Mouse (Mus musculus) MN1 (cell line): Measurements from ENCODE around the gene Timmdc1.

Experiments
- DNase-seq: peaks from one replicate; pipeline ENCODE4 v3.0.0-alpha.2; 2016; ENCODE audit warnings: low spot score

Gene Timmdc1

DNA sequence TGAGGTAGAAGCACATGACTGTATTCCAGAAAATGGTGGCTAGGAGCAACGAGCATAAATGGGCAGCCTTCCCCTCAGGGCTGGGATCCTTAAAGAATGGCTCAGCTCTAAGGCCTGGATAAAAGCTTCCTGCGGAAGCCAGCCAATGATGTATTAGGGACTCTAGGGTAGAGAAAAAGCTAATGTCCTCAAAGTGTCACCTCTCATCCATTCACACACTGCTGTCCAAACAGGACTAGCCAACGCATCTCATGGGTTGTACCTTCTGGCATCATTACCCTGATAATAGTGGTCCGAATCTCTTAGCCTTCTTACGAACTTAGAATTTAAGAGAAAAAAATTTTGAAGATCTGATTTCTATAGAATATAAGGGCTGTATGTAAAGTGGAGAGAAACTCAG, 59.2 kb downstream of the Timmdc1 start:
- no peak for DNase-seq

DNA sequence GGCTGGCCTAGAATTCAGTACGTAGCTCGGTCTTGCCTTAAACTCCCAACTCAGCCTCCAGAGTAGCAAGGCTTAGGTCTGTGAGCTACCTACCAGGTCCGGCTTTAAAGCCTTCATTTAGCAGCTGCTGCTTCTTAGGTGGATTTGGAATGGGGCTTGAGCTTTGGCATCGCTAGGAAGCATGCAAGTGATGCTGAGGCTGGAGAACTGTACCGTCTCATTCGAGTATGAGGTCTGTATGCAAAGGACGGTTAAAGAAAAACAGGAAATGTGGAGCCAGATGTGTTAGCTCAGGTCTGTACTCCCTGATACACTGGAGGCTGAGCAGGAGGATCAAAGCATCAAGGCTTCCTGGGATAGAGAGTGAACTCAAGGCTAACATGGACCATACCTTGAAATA, 60.3 kb downstream of the Timmdc1 start:
- DNase-seq, result no peak

DNA sequence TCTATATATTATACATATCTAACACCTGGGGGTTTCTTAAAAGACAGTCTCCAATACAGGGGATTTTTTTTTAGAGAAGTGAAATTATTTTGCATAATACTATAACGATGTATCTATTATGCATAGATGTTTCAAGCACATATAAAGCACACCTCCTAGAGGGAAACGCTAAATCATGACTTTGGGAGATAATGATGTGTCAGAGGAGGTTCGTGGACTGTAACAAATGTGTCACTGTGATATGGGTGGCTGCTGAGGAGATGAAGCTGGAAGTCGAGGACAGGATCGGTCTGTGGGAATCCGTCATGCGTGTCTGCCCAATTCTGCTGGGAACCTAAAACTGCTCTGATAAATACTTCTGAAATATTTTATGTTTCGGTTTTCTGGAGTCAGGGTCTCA, 60.7 kb downstream of the Timmdc1 start:
- no peak for DNase-seq

DNA sequence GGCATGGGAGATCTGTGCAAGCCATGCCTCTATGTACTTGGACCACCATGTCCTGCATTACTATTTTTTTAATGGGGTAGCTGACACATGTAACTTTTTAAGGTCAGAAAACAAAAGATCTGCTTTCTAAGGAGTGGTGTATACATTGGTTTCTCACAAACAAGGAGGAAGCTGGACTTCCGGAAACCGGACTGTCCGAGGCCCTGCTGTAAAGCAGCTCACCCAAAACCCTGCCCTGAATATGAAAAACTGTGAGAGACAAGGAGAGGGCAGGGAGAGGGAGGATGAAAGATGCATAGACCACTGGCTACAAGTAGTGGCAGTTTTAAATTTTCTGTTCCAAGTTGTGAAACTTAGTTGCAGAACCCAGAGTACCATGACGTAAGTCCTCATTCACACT, 62.5 kb downstream of the Timmdc1 start:
- DNase-seq, result no peak

DNA sequence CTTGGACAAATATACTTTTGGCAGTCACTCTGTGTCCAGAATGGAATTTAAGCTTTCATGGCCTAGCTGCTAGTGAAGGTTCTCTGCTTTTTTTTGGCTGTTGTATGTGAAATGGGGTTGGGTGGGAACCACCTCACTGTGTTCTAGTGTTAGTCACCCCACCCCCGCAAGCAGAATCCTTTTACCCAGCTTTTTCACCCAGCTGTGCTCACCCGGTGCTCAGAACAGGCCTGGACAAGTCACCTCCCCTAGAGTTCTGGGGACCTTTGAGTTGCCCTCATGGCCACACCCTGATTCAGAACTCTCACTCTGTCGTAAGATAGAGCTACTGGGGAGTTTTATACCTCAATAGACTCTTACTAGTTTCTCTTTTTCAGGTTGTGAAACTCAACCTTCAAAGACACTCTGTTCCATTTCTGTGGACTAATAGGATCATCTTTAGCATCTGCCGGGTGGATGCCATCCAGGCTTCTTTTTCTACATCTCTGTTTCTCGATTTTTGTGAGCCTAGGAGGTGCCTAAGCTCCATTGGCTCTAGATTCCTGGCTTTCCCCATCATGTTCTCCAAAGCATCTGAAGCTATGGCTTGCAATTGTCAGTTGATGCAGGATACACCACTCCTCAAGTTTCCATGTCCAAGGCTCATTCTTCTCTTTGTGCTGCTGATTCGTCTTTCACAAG, 63.7 kb downstream of the Timmdc1 start:
- no peak for DNase-seq

DNA sequence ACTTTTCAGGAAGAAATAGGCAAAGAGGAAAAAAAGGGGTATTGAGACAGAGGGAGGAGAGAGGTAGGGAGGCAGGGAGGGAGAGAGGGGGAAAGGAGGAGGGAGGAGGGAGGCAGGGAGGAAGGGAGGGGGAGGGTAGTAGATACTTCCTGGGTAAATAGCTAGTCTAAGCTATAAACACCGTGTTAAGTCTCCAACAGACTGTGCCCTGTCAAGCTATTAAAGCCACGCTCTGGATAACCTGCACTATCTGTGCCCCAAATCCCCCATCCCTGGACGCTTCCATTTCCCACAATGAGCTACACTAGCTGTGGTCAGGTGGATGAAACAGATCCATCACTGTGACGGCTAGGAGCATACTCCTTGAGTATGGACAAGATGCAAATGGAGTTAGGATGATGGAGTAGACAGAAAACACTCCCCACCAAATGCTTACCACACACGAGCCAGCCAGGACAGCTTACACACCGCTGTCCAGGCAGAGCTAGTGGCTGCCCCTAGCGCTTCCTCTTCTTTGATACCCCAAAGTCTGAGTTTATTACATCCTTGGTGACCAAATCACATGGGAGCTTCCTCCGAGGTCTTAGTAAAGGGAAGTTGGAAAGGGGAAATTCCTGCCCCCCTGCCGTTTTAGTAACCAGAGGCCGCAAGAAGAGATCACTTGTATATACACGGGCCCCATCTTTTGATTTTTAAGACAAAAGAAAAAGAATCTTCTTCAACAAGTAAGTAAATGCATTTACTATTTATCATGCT, 65.5 kb downstream of the Timmdc1 start:
- no peak for DNase-seq

DNA sequence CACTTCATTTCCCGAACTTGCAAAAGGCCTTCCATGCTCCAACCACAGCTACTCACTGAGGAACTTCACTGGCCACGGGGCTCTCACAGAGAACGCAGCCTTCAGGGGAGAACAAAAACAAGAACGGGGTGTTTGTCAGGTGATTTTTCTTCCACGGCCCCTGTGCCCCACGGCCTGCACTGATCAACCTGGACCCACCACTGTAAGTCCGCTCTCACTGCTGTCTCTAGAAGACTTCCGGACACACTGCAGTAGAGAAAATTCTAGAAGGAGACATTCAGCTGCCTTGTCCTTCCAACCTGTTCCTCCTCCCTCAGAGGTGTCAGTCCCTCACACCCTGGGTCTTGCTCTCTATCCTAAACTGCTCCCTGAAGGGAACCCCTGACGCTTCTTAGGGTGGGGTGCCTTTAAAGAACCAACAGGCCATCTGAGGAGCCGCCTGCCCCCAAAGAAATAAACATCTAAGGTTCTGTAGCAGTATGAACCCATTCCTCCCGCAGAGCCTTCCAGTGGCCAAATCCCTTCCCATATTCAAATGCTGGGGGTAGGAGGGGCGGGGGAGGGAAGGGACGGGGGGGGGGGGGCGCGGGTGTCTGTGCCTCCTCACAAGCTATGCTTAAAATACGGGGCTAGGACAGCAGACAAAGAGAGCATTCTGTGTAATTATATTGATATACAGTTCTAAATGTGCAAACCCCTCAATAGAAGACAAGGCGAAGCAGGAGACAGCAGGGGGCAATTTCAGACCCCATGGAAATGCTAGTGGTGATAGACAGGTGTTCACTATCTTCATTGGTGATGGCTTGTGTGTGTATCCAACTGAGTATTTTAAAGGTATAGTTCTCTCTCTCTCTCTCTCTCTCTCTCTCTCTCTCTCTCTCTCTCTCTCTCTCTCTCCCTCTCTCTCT, 66.7 kb downstream of the Timmdc1 start, which contains the start of gene Cd80:
TSS of gene Cd80 (plus strand) at position 51 of the 908 bp plus-strand sequence.
- no peak for DNase-seq

DNA sequence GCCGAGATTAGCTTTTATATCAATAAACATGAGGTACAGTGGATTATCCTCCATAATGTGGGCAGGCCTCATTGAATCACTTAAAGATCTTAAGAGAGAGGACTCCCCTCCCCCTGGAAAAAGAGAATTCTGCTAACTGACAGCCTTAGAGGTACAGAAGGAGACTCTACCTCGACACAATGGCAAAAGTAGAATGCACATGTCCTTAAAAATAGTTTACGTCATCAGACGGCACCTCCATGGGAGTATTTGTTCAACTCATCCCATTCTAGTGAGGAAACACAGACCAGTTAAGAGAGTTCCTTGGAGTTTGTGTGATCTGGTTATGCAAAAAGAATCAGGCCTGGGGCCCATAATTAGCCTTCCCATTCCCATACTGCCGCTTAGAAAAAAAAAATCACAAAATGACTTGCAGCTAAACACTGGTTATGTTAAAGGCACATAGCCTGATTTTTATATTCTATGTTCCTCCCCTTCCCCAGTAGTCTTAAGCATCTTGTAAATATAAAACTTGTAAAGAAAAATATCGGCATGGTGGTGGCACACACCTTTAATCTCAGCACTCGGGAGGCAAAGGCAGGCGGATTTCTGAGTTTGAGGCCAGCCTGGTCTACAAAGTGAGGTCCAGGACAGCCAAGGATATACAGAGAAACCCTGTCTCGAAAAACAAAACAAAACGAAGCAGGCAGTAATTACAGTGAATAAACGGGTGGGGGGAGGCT, 67.8 kb downstream of the Timmdc1 start:
- DNase-seq, result no peak

DNA sequence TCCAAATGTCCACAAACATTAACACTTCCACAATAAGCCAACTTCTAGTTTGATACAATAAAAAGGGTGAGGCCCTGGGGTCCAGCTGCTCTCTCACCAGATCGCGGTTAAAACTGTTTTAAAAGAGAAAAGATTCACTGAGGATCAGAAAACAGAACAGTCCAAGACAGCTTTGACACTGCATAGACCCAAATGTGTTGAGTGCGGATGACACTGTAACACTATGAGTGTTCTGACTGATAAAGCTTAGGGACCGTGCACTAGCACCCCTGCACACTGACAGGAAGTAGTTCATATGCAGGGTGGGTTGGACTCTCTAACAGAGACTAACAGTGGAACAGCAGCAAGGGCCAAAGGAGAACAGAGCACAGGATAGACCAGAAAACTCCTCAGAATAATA, 68.5 kb downstream of the Timmdc1 start:
- DNase-seq, result no peak

DNA sequence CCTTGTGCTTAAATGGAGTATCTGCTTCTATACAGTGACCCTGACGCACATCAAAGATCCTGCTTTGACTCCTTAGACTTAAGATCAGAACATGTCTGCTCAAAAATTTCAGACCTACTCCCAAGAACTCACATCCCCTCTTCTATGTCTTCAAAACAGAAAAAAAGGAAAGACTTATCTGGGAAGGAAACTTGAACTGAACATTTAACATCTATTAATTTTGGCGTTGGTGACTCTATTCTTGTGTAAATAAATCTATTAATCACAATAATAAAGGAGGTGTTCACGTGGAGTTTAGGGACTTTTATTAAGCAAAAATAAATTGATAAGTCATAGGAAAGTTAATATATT, 69.3 kb downstream of the Timmdc1 start:
- DNase-seq, result no peak

DNA sequence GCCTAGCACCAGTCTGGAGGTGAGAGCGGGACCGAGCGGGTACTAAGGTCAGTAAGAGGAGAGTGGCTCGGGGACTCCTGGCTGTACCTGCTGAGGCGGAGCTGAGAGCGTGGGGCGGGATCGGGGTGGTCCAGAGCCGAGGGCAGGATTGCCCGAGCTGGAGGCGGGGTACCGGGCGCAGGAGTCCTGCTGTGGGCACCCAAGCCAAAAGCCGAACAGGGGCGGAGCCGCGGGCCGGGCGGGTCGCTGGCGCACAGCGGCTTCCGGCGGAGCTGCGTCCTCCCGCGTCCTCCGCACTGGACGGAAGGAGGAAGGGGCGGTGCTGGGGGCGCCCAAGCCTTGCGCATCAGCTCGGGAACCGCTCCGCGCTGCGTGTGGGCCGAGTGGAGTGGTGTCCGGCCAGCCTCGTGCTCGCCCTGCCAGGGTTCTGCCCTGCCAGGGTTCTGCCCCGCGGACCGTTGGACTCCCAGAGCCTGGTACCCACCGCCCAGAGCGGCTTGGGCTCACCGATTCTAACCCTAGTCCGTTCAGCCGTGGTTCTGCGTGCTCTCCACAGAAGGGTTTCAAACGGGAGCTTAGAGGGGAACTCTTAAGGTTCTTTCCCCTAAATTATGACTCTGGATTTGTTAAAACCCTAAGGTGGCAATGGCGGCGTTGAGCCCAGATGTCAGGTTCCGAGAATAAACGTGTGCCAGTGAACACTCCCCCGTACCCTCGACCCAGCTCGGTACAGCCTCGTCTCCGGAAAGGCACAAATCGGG, 69.8 kb downstream of the Timmdc1 start, which contains the start of gene Adprh:
TSS of gene Adprh (minus strand) at position 262 of the 761 bp plus-strand sequence.
- DNase-seq, result peak; percentile 94

DNA sequence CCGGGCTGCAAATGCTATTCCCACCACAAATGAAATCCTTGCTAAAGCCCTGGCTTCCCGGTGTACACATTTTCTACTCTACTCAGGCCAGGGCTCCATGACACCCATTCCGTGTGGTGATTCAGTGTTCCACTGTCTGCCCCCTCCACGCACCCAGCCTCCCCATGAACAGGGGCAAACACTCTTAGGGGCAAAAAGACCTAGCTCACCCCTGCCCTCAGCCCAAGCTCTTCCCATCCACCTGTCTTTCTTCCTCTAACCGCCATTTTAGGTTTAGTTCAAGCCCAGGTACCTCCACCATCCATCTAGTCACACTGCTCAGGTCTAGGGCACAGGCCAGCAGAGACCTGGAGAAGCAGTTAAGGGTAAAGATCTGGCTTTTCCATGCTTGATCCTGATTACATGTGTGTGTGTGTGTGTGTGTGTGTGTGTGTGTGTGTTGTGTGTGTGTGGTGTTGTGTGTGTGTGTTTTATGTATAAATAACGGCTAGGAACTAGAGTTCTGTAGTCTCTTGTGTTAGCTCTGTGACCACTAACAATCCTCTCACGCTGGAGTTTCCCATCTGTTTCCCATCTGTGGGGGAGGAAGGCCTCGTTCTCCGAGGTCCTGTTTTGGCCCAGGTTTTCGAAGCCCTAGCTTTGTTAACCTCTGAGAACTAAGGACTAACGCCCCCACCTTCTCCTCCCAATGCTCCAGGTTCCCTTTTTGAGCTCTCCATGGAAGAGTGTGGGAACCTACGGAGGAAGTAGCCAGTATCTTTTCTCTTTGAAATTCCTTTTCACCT, 70.8 kb downstream of the Timmdc1 start:
- DNase-seq, result peak; percentile 26

DNA sequence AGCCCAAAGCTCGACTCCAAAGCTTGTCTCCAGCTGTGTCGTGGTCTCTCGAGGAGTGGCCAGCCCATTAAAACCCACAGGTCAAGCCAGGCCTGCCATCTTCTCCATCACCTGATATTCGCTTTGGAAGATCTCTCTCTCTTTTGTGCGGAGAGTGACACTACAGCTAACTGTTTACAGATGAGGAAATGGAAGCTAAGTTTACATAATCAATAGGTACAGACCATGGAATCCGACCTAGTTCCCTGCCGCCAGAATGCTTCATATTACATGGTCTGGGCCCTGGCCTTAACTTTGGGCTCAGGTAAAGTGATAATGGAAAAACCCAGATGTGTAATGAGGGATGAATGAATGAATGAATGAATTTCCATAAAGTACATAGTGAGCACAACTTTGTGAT, 71.8 kb downstream of the Timmdc1 start:
- no peak for DNase-seq

DNA sequence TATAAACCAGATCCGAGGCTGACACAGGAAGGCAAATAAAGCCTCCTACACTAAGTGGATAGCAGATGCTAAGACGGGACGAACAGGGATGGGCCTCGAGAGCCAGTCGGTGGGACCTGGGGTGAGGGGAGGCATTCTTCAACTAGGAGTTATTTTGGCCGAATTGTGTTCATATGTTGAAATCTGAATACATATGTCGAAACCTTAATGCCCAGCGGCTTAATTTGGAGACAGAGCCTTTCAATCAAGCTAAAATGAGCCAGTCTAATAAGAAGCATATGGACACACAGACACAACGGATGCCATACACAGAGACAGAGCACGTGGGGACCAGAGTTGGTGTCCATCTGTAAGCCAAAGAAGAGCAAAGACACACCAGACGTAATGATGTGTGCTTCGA, 74.0 kb downstream of the Timmdc1 start:
- DNase-seq, result no peak
